Mouse (Mus musculus): Measurements from ENCODE around the gene AC131692.1.

AC131692.1 gene

DNA sequence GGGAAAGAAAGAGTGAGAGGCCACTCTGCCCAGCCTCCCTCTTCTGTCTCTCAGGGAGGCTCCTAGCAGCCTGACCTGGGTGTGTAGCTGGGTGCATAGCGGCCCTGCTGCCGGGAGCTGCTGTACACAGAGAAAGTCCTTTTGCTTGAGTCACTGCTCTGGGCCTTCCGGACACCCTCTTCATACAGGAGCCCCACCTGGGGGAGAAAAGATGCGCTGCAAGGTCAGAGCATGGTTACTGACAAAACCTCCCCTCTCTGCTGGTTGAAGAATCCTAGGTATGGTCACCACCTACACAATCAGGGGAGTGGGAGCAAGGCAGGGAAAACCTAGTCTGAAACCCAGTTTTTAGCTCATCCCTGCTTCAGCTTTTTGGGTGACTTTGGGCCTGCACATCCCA is 25.3 kb upstream of the AC131692.1 start:
- no peak for DNase-seq

GRCm38 (mm10) chr19:6069851-6070250 is 24.4 kb upstream of the AC131692.1 start:
- DNase-seq, result no peak

DNA sequence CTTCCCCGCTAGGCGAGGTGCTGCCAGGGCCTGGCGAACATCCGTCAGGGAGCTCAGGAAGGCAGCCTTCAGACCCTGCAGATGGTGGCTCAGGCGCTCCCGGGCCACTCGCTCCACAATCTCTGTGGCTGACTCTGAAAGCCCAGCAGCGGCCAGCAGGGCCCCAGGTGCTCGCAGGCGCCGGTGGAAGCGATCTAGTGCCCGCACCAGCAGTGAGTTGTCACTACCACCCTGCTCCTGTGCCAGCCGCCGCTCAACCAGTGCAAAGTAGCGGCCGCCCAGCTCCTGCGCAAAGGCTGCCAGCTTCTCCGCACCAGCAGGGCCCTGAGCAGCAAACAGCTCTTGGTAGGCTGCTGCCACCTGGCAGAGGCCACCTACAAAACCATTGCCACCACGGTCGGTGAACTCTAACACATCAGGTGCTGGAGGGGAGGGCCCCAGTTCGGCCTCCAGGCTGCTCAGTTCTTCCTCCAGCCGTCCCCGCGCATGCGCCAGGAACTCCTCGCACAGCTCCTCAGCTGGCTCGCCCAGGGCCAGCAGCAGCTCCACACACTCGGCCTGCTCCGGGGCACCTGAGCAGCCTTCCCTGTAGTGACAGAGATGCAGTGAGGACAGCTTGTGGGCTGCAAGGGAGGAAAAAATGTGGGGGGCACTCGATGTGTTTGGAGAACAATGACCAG is 23.5 kb upstream of the AC131692.1 start:
- DNase-seq, result no peak

GRCm38 (mm10) chr19:6071261-6071660 is 23.0 kb upstream of the AC131692.1 start:
- DNase-seq, result no peak

DNA sequence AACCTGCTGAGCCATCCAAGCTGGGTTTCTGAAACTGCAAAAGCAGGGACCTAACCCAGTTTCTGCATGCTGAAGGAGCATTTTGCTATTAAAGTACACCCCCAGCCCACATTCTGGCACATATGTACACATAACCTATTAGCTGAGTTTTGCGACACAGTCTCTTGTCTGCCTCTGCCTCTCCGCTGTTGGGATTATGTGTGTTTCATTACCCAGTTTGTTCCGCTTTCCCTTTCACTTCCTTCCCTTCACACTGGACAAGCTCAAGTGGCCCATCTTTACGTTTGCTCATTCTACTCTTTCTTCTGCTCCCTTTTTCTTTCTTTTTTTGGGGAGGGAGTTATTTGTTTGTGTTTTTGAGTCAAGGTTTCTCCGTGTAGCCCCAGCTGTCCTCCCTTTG is 20.3 kb upstream of the AC131692.1 start:
- DNase-seq, result no peak

DNA sequence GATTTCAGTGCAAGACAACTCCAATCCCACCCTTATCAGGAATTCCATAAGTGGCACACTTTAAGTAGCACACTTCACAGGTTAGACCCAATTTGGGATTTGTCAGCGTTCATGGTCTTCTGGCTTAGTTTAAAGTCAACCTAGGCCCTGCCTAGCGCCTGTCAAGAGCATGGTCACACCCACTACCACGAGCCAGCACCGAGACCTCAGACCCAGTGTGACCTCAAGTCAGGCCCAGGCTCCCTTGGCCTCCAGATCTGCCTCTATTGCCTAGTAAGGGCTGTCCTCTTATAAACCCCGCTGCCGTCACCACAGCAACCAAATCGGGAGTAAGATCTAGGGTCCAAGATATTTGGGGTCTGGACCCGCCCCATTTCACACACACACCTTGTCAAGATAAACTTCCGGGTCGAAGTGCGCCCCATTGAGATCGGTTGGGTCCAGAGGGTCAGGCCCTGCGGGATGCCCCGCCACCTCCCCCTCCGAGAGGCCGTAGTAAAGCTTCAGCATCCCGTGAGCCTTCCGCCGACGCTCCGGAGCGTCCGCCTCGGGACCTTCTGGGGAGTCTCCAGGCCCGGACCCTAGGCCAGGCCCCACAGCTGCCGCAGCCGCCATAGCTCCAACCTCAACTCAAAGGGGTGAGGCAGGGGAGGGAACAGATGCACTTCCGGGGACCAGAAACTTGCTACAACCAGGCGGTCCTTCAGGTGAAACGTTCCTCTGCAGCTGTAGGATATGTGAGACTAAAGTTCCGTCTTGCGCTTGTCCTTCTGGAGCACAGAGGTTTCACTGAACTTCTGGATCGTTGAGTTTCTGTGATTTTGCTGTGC is 17.4 kb upstream of the AC131692.1 start, which contains the start of gene Vps51:
TSS of gene Vps51 (minus strand) at position 668 of the 830 bp plus-strand sequence.
- DNase-seq, result peak; percentile 88 to 90

DNA sequence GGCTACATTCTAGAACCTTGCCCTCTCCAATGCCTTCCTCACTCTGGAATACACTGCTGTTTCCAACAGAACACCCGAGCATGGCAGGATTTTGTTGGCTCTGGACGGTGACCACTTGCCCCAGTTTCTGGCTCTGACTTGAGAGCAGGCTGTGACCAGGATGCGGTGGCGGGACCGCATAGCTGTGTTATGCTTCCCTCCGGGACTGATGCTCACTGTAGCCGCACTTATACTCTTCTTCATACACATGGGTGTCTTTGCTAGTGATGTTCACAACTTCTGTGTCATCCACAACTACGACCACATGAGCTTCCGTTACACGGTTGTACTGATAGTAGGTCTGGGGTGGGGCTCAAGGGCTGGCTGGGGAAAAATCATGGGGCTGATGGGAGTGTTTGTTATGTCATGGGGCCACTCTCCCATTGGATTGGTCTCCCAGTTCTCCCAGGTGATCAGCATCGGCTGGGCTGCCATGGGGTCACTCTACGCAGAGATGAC is 14.2 kb upstream of the AC131692.1 start, which contains the start of gene Tmem262:
TSS of gene Tmem262 (plus strand) at position 51 of the 498 bp plus-strand sequence.
- DNase-seq, result no peak

- DNase-seq, result no peak
Measured at GRCm38 (mm10) chr19:6082156-6082555, 12.1 kb upstream of the AC131692.1 start, which contains the start of gene Gm28374. Gene Gm28374 (minus strand): TSS chr19:6082256.

DNA sequence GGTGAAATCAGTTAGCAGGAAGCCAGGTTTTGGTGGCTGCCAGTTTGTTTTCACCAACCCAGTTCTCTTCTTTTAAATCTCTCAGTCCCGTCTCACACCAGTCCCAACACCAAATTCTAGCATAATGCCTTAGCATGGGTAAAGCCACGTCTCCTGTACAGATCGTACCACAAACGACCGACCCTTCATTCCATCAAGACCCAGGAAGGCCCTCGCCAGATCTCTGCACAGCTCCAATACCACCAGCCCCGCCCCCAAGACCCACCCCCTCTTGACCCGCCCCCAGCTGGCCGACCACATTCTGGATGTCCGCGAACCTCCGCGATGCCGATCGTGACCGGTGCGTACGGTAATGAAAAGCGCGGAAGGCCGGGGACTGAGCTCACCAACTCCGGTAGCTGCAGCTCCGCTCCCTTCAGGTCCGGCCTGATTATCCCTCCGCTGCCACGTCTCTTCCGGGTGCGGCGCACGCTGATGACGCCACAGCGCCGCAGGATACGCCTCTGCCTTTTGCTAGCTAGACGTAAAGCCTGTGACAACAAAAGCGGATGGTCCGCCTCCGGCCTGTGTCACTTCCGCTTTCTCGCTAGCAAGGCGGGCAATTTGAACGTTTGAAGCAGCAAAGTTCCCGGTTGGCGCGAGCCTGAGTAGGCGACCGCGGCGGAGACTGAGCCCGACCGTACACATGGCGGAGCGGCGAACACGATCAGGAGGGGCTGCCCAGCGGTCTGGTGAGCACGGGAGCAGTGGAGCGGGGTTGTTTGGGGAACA is 9.6 kb upstream of the AC131692.1 start, which contains the start of the genes Zfpl1 and Cdca5:
TSS of gene Zfpl1 (minus strand) at position 479 of the 771 bp plus-strand sequence.
TSS of gene Cdca5 (plus strand) at position 506 of the 771 bp plus-strand sequence.
- peak; percentile 96 to 97 for DNase-seq

DNA sequence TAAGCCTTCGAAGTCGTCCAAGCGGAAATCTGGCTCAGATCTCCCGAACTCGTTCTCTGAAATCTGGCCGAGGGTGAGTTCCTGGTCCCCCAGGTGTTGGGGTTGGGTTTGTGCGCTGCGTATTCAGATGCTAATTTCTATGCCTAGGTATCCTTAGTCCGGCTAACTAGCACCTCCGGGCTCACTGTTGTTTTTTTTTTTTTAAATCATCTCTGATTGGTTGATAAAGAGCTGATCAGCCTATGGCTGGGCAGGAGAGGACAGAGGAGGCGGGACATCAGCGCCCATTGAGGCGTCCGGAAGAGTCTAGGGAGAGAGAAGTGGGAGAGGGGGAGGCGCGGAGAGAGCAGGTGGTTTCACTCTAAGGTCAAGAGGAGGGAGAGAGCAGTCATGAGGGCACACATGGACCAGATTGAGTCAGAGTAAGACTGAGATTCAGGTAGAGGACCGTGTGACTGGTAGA is 8.8 kb upstream of the AC131692.1 start:
- peak; percentile 47 to 54 for DNase-seq

DNA sequence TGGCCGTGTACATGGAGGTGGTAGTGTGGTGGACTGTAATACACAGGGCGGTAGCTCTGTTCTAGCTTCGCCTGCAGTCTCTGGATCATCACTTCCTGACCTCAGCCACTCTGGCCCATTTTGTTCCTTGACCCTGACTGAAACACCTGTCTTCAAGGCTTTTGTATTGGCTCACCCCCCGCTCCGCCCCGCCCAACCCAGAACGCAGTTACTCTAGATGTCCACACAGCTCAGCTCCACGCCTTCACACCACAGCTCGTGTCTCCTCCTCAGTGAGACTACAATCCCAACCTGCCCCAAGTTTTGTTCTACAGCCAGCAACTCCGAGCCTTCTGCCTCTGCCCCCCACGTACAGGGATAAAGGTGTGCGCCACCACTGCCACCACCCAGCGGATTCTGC is 5.4 kb upstream of the AC131692.1 start:
- DNase-seq, result no peak

- no peak for DNase-seq
Measured at GRCm38 (mm10) chr19:6097847-6098246, 3.6 kb downstream of the AC131692.1 start.

DNA sequence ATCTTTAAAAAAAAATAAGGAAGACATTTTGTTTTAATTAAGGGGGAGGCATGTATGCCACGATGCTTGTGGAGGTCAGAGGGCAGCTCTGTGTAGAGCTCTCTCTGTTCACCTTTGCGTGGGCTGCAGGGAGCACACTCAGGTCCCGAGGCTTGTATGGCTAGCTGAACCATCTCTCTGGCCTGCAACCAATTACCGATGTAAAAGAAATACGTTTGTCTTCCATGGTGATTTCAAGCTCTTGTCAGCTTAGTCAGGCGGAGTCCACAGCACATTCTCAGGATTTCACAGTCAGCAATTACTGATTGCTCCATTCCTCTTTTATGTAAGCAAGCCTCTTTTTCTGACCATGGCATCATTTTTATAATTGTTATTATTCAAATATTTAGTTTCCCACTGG is 7.0 kb downstream of the AC131692.1 start:
- no peak for DNase-seq

DNA sequence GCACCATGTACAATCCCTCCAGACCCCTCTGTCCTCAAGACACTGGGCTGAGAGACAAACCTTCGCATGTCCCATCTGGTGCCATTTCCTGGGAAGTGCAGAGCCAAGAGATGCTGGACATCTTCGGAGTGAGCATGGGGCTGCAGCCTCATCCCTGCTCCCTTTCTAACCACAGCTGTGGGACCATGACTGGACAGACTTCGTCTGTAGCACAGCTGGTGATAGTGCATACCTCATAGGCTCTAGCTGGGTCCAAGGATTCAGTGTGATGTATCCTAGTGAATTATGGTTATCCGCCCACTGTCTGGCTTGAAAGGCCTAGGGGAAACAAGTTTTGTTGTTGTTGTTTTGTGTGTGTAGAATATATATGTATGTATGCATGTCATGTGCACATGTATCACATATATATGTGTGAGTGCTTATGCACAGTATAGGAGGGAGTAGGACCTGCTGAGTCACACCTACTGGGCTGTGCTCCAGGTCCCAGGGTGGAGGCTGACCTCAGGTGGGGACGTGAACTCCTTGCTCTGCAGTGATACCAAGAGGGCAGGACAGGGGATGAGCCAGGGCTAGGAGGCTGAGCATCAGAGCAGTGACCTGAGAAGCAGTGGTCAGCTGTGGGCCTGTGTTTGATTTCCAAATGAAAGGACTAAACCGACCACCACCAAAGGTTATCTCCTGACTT is 8.1 kb downstream of the AC131692.1 start:
- DNase-seq, result no peak

- no peak for DNase-seq
Measured at GRCm38 (mm10) chr19:6104476-6104875, 10.3 kb downstream of the AC131692.1 start.

- no peak for DNase-seq
Measured at GRCm38 (mm10) chr19:6105586-6105985, 11.4 kb downstream of the AC131692.1 start, which contains the start of gene Naaladl1. Gene Naaladl1 (plus strand): TSS chr19:6105782.

GRCm38 (mm10) chr19:6113116-6113515 is 18.9 kb downstream of the AC131692.1 start:
- DNase-seq, result no peak

GRCm38 (mm10) chr19:6116113-6116850 is 22.1 kb downstream of the AC131692.1 start:
- DNase-seq, result no peak

DNA sequence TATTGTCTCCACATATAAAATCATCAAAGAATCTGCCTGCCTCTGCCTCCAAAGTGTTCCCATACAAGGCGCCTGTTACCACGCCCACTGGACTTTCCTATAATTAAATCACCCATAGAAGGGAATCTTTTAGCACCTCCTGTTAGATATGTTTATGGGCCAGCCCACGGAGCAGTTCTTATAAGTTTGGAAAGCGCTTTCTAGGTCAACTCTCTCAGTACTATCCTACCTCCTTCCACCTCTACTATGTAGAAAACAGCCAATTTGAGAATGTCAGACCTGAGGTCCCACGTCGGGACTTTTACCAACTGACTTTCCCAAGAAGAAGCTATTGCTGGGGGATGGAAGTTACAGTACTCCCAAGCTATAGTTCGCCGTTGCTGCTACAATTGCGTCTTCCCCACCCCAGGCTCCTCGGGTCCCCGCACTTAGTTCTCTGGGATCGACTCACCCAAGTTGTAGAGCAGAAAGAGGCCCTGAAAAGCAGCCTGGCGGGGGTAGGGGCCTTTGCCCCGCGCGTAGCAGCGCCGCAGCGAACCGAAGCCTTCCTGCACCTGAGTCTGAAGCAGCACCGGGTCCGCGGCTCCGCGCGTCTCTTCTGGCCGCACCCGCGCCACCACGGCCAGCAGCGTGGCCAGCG is 23.2 kb downstream of the AC131692.1 start:
- DNase-seq, result no peak

DNA sequence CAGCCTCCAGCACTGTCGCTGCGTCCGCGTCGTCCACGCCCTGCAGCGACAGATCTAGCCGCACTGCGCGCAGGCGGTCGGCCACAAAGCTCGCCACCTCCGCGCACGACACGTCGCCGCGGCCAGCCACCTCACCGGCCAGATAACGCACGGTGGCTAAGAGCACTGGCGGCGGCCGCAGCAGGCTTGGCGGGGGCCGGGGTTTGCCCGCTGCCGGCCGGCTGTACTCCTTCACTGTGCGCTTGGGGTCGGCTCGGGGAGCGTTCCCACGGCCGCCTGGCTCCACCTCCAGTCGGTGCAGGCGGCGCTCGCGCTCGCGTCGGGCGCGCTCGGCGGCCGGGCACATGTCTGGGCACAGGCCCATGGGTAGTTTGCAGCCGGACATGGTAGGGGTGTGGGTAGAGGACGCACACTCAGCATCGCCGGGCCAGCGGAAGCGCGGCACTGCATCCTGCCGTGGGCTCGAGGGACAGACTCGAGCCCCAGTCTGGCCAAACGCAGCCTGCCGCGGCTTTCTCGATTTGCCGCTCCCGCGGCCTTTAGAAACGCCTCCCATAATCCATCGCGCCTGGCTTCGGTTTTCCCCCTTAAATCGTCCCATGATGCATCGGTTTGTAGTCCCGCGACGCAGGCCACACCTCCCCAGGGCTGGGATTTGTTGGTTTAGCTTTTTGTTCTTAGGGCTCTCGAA is 23.9 kb downstream of the AC131692.1 start, which contains the start of gene Sac3d1:
TSS of gene Sac3d1 (minus strand) at position 665 of the 691 bp plus-strand sequence.
- peak; percentile 92 to 93 for DNase-seq
